In genomic region chr9:109105011-109105410, GRCm38 (mm10) we compare ENCODE assay signal across 10 mouse cellular contexts. TPM values are rescaled to one million over a fixed set of nuclear protein-coding genes. Genes with fewer than 3 reads are reported as not detected.
DNase-seq lines count a peak whose midpoint lies in the region; ATAC-seq and TF ChIP-seq lines count a peak whose summit lies in the region.
"Had no signal": no experiment of that assay in that cellular context is flagged by ENCODE, and none has a peak within 500 bp of the region (broad histone marks: within the 10 kb centered on the region; RNA-seq: fewer than 3 reads in every experiment).

No protein-coding gene starts in this region.

- TF ChIP-seq CTCF in forebrain, postnatal 0 days (IDR thresholded peaks at IDR 0.05; ENCODE audit: low read depth), result no peak

- no peak overlapping the region for H3K4me3 ChIP-seq in forebrain, postnatal 0 days (ENCODE audit: low read depth, low read length)
- H3K4me3 ChIP-seq in forebrain, embryonic 15.5 days, result no peak overlapping the region
- H3K4me3 ChIP-seq: megakaryocyte, embryonic 14.5 days had no signal

- no peak overlapping the region for H3K4me2 ChIP-seq in forebrain, postnatal 0 days (ENCODE audit: low read depth)
- H3K4me2 ChIP-seq in forebrain, embryonic 15.5 days (replicated peaks), result no peak overlapping the region

- H3K36me3 ChIP-seq in forebrain, postnatal 0 days (ENCODE audit: insufficient read depth), result peaks cover 69% of the 10 kb centered on the region
- H3K36me3 ChIP-seq in forebrain, embryonic 15.5 days, result peaks cover 88% of the 10 kb centered on the region

- DNase-seq in forebrain, postnatal 0 days, result no peak
- peak; percentile 41 for DNase-seq in layer of hippocampus, adult 11-12 months (ENCODE audit: low spot score)
- DNase-seq in layer of hippocampus, adult 8-10 months (ENCODE audit: low spot score in 2 of 2), result no peak
- peak; percentile 49 for DNase-seq in testis, postnatal 10 days (ENCODE audit: low spot score)
- no peak for DNase-seq in testis, postnatal 14 days (ENCODE audit: low spot score)
- no peak for DNase-seq in thymus, postnatal 4 days
- no peak for DNase-seq in urinary bladder, adult 2 months (ENCODE audit: low spot score)
- DNase-seq: cerebellum, adult 9-10 months had no signal

- H3K9me3 ChIP-seq in forebrain, postnatal 0 days (ENCODE audit: low read length), result no peaks in the 10 kb centered on the region
- no peaks in the 10 kb centered on the region for H3K9me3 ChIP-seq in forebrain, embryonic 15.5 days
- H3K9me3 ChIP-seq: megakaryocyte, embryonic 14.5 days had no signal

- 58% methylated on average over 12 of the region's 12 CpGs for WGBS in forebrain, postnatal 0 days
- 49% methylated on average over 12 of the region's 12 CpGs for WGBS in forebrain, embryonic 15.5 days

- no peaks in the 10 kb centered on the region for H3K27me3 ChIP-seq in forebrain, postnatal 0 days (ENCODE audit: insufficient read depth, low read length)
- no peaks in the 10 kb centered on the region for H3K27me3 ChIP-seq in forebrain, embryonic 15.5 days

- ATAC-seq in forebrain, postnatal 0 days, result peak; percentile 44
- ATAC-seq in forebrain, embryonic 15.5 days (replicated peaks), result no peak

- H3K27ac ChIP-seq in forebrain, postnatal 0 days (ENCODE audit: low read depth, low read length), result no peak overlapping the region
- H3K27ac ChIP-seq in forebrain, embryonic 15.5 days (replicated peaks), result no peak overlapping the region

- no peaks in the 10 kb centered on the region for H3K4me1 ChIP-seq in forebrain, postnatal 0 days (ENCODE audit: insufficient read depth)
- H3K4me1 ChIP-seq in forebrain, embryonic 15.5 days, result peaks cover 7% of the 10 kb centered on the region; the same call in 1 of the 2 replicates

- H3K9ac ChIP-seq in forebrain, postnatal 0 days, result no peak overlapping the region
- H3K9ac ChIP-seq in forebrain, embryonic 15.5 days (replicated peaks), result no peak overlapping the region

RNA-seq across cellular contexts. Expression of gene Plxnb1, which starts 9.8 kb away (rescaled TPM):
- 56.3 and 78.2 TPM in 2 replicates for total RNA-seq in forebrain, postnatal 0 days (2014; rRNA removed)
- 7.3 and 10.2 TPM in 2 replicates for polyA plus RNA-seq in forebrain, postnatal 0 days (2015; fragmentation: Nextera tagmentation; extraction: Ambion mirVana)
- polyA plus RNA-seq in forebrain, embryonic 15.5 days (2015; fragmentation: Nextera tagmentation; extraction: Ambion mirVana), result 20.7 and 23.5 TPM in 2 replicates
- total RNA-seq in layer of hippocampus, adult 8-10 months (2022), result 10 to 100 TPM; 82.9 to 99.8 (median 89.8) TPM
- 19.9 and 26.2 TPM in 2 replicates for polyA plus RNA-seq in urinary bladder, adult 2 months (2012; rRNA removed)

RNA-seq across cellular contexts. Expression of gene Tma7, which starts 22.6 kb away (rescaled TPM):
- 177 and 216 TPM in 2 replicates for total RNA-seq in forebrain, postnatal 0 days (2014; rRNA removed)
- polyA plus RNA-seq in forebrain, postnatal 0 days (2015; fragmentation: Nextera tagmentation; extraction: Ambion mirVana), result 695 and 816 TPM in 2 replicates
- polyA plus RNA-seq in forebrain, embryonic 15.5 days (2015; fragmentation: Nextera tagmentation; extraction: Ambion mirVana), result 568 and 598 TPM in 2 replicates
- total RNA-seq in layer of hippocampus, adult 8-10 months (2022), result 100 to 1,000 TPM; 284 to 327 (median 306) TPM
- 118 and 126 TPM in 2 replicates for polyA plus RNA-seq in urinary bladder, adult 2 months (2012; rRNA removed)

RNA-seq across cellular contexts. Expression of gene Ccdc51, which starts 22.7 kb away (rescaled TPM):
- 12.2 and 12.9 TPM in 2 replicates for total RNA-seq in forebrain, postnatal 0 days (2014; rRNA removed)
- polyA plus RNA-seq in forebrain, postnatal 0 days (2015; fragmentation: Nextera tagmentation; extraction: Ambion mirVana), result 6.4 and 7.2 TPM in 2 replicates
- 17.3 and 18.4 TPM in 2 replicates for polyA plus RNA-seq in forebrain, embryonic 15.5 days (2015; fragmentation: Nextera tagmentation; extraction: Ambion mirVana)
- total RNA-seq in layer of hippocampus, adult 8-10 months (2022), result 1 to 10 TPM; 7.8 to 9.2 (median 8.9) TPM
- polyA plus RNA-seq in urinary bladder, adult 2 months (2012; rRNA removed), result 10.9 and 14.0 TPM in 2 replicates

RNA-seq across cellular contexts. Expression of gene Atrip, which starts 31.1 kb away (rescaled TPM):
- total RNA-seq in forebrain, postnatal 0 days (2014; rRNA removed), result 45.2 and 46.1 TPM in 2 replicates
- polyA plus RNA-seq in forebrain, postnatal 0 days (2015; fragmentation: Nextera tagmentation; extraction: Ambion mirVana), result 34.6 and 34.8 TPM in 2 replicates
- 32.0 and 36.5 TPM in 2 replicates for polyA plus RNA-seq in forebrain, embryonic 15.5 days (2015; fragmentation: Nextera tagmentation; extraction: Ambion mirVana)
- total RNA-seq in layer of hippocampus, adult 8-10 months (2022), result 10 to 100 TPM; 26.3 to 31.2 (median 28.3) TPM
- 17.1 and 17.6 TPM in 2 replicates for polyA plus RNA-seq in urinary bladder, adult 2 months (2012; rRNA removed)

RNA-seq across cellular contexts. Expression of gene Trex1, which starts 45.5 kb away (rescaled TPM):
- total RNA-seq in forebrain, postnatal 0 days (2014; rRNA removed), result 22.5 and 25.3 TPM in 2 replicates
- 16.5 and 20.3 TPM in 2 replicates for polyA plus RNA-seq in forebrain, postnatal 0 days (2015; fragmentation: Nextera tagmentation; extraction: Ambion mirVana)
- 16.5 and 16.7 TPM in 2 replicates for polyA plus RNA-seq in forebrain, embryonic 15.5 days (2015; fragmentation: Nextera tagmentation; extraction: Ambion mirVana)
- 10 to 100 TPM; 13.7 to 18.3 (median 16.4) TPM for total RNA-seq in layer of hippocampus, adult 8-10 months (2022)
- polyA plus RNA-seq in urinary bladder, adult 2 months (2012; rRNA removed), result 37.3 and 41.4 TPM in 2 replicates

Comparison
In these comparisons a context has a peak if more than half of its experiments do, and no peak if none do; other contexts are left out.
1. DNase-seq: peak in layer of hippocampus, adult 11-12 months (single experiment) and testis, postnatal 10 days (single experiment); none in forebrain, postnatal 0 days (single experiment), layer of hippocampus, adult 8-10 months (0 of 2), testis, postnatal 14 days (single experiment), thymus, postnatal 4 days (single experiment) and urinary bladder, adult 2 months (single experiment).